Mouse (Mus musculus) midbrain, embryonic 14.5 days (tissue): Measurements from ENCODE around the gene Mgat4c. TPM values are rescaled to one million over a fixed set of nuclear protein-coding genes. Genes with fewer than 3 reads are reported as not detected.

Source experiments
- ATAC-seq: fragments of 200-750 bp; cut with Nextera tagmentation; 2 replicates; pipeline ENCODE4 v1.8.0; 2017; ENCODE audit warnings: moderate number of reproducible peaks, moderate library complexity; ENCODE audit not compliant: low FRiP score, low TSS enrichment
- DNase-seq: peaks from one replicate; pipeline ENCODE4 v3.0.0-alpha.2; 2015
- H3K27ac ChIP-seq: fragments of 300-500 bp; sonication (generic); replicated peaks from 2 replicates; pipeline ENCODE4 v1.5.1; 2014; ENCODE audit warnings: mild to moderate bottlenecking, low read depth, low read length, moderate library complexity
- H3K27me3 ChIP-seq: fragments of 300-500 bp; sonication (generic); 2 replicates; pipeline ENCODE4 v1.6.1; 2014; ENCODE audit warnings: low read length, control low read depth, mixed read lengths; ENCODE audit not compliant: control insufficient read depth, insufficient read depth
- H3K36me3 ChIP-seq: fragments of 300-500 bp; sonication (generic); 2 replicates; pipeline ENCODE4 v1.6.1; 2014; ENCODE audit warnings: low read length, control low read depth; ENCODE audit not compliant: control insufficient read depth, insufficient read depth
- H3K4me1 ChIP-seq: fragments of 300-500 bp; sonication (generic); 2 replicates; pipeline ENCODE4 v1.6.1; 2014; ENCODE audit warnings: mild to moderate bottlenecking, antibody characterized with exemption, low read length, control low read depth; ENCODE audit not compliant: control insufficient read depth, insufficient read depth
- H3K4me2 ChIP-seq: fragments of 300-500 bp; sonication (generic); 2 replicates; pipeline ENCODE4 v1.6.1; 2014; ENCODE audit warnings: mild to moderate bottlenecking, low read length, moderate library complexity
- H3K4me3 ChIP-seq: fragments of 300-500 bp; sonication (generic); replicated peaks from 2 replicates; pipeline ENCODE4 v1.5.1; 2014; ENCODE audit warnings: low read depth, low read length
- H3K9ac ChIP-seq: fragments of 300-500 bp; sonication (generic); replicated peaks from 2 replicates; pipeline ENCODE4 v1.6.1; 2014; ENCODE audit warnings: mild to moderate bottlenecking, low read length, moderate library complexity
- H3K9me3 ChIP-seq: fragments of 300-500 bp; sonication (generic); 2 replicates; pipeline ENCODE4 v1.6.1; 2016; ENCODE audit warnings: low read length, control low read depth, mixed read lengths; ENCODE audit not compliant: control insufficient read depth
- WGBS: fragments of 180-500 bp; shearing (Covaris S2); extraction: QIAGEN DNeasy Blood & Tissue Kit; methylation state at CpG from one replicate; pipeline ENCODE4 v1.1.7; 2014; 5-methylcytosine and 5-hydroxymethylcytosine counted together
- polyA plus RNA-seq: library from polyadenylated mRNA; unstranded; fragments of >200 nt; fragmentation: Nextera tagmentation; extraction: Ambion mirVana; gene quantifications from 2 replicates; pipeline ENCODE4 v1.2.1, GENCODE M21; 2014

Mgat4c gene
- 51.8 and 67.2 TPM in 2 replicates for polyA plus RNA-seq

- 33% methylated on average over 6 of the region's 6 CpGs for WGBS
- Histone ChIP-seq H3K36me3 (no peaks in the 10 kb centered on the region), H3K9ac (peak within 1 kb of the TSS; percentile 1; the same call in 1 of the 2 replicates), H3K9me3 (no peaks in the 10 kb centered on the region), H3K4me1 (no peaks in the 10 kb centered on the region), H3K4me3 (peak within 1 kb of the TSS; percentile 32), H3K27ac (peak within 1 kb of the TSS; percentile 70), H3K27me3 (no peaks in the 10 kb centered on the region), H3K4me2 (peak within 1 kb of the TSS; percentile 45)
- ATAC-seq (peak; percentile 63; the same call in 1 of the 2 replicates), DNase-seq (peak; percentile 78)
Measured at GRCm38 (mm10) chr10:101681437-101681912, at the start of gene Mgat4c. Gene Mgat4c, plus strand, starts transcription at chr10:101681487.

- ATAC-seq (no peak), DNase-seq (no peak)
- no peaks in the 10 kb centered on the region for H3K36me3 ChIP-seq
- WGBS: 84% methylated on average over 6 of the region's 6 CpGs
- no peak overlapping the region for H3K9ac ChIP-seq
- no peak overlapping the region for H3K27ac ChIP-seq
- no peaks in the 10 kb centered on the region for H3K9me3 ChIP-seq
- H3K4me3 ChIP-seq: no peak overlapping the region
- no peaks in the 10 kb centered on the region for H3K27me3 ChIP-seq
- no peaks in the 10 kb centered on the region for H3K4me1 ChIP-seq
- H3K4me2 ChIP-seq: no peak overlapping the region
Measured at GRCm38 (mm10) chr10:101635266-101635665, 46.0 kb upstream of the Mgat4c start.

- Histone ChIP-seq H3K4me2 (no peak overlapping the region), H3K36me3 (no peaks in the 10 kb centered on the region), H3K27me3 (no peaks in the 10 kb centered on the region), H3K9me3 (no peaks in the 10 kb centered on the region), H3K9ac (no peak overlapping the region), H3K27ac (no peak overlapping the region), H3K4me1 (no peaks in the 10 kb centered on the region), H3K4me3 (no peak overlapping the region)
- 77% methylated on average over 2 of the region's 2 CpGs for WGBS
- ATAC-seq (no peak), DNase-seq (no peak)
Measured at GRCm38 (mm10) chr10:101641048-101641447, 40.2 kb upstream of the Mgat4c start.

- Histone ChIP-seq H3K27ac (peak overlapping the region; percentile 70), H3K9ac (peak overlapping the region; percentile 1; the same call in 1 of the 2 replicates), H3K4me2 (peak overlapping the region; percentile 45), H3K4me1 (no peaks in the 10 kb centered on the region), H3K36me3 (no peaks in the 10 kb centered on the region), H3K27me3 (no peaks in the 10 kb centered on the region), H3K4me3 (peak overlapping the region; percentile 32), H3K9me3 (no peaks in the 10 kb centered on the region)
- 41% methylated on average over 5 of the region's 5 CpGs for WGBS
- ATAC-seq (no peak), DNase-seq (peak; percentile 53)
Measured at GRCm38 (mm10) chr10:101681914-101682313, 627 bp downstream of the Mgat4c start.

- H3K27ac ChIP-seq: no peak overlapping the region
Measured at GRCm38 (mm10) chr10:101761828-101762227, 80.5 kb downstream of the Mgat4c start.

GRCm38 (mm10) chr10:101770688-101771087 is 89.4 kb downstream of the Mgat4c start:
- DNase-seq (no peak), ATAC-seq (no peak)
- H3K27ac ChIP-seq: no peak overlapping the region
- H3K36me3 ChIP-seq: no peaks in the 10 kb centered on the region
- WGBS: 84% methylated on average over 1 of the region's 1 CpGs
- no peak overlapping the region for H3K4me3 ChIP-seq
- H3K27me3 ChIP-seq: no peaks in the 10 kb centered on the region
- no peaks in the 10 kb centered on the region for H3K9me3 ChIP-seq
- no peak overlapping the region for H3K9ac ChIP-seq
- H3K4me1 ChIP-seq: no peaks in the 10 kb centered on the region
- no peak overlapping the region for H3K4me2 ChIP-seq

More at GRCm38 (mm10) chr10:101761828-101762227, 80.5 kb downstream of the Mgat4c start:
- no peak overlapping the region for H3K9ac ChIP-seq
- no peaks in the 10 kb centered on the region for H3K4me1 ChIP-seq
- H3K27me3 ChIP-seq: no peaks in the 10 kb centered on the region
- WGBS: 82% methylated on average over 3 of the region's 3 CpGs
- H3K36me3 ChIP-seq: no peaks in the 10 kb centered on the region
- no peak overlapping the region for H3K4me2 ChIP-seq
- no peak overlapping the region for H3K4me3 ChIP-seq
- no peak for ATAC-seq
- DNase-seq: no peak
- no peaks in the 10 kb centered on the region for H3K9me3 ChIP-seq

- ATAC-seq (no peak), DNase-seq (no peak)
- H3K4me3 ChIP-seq: no peak overlapping the region
- no peak overlapping the region for H3K9ac ChIP-seq
- no peaks in the 10 kb centered on the region for H3K27me3 ChIP-seq
- no peaks in the 10 kb centered on the region for H3K9me3 ChIP-seq
- H3K36me3 ChIP-seq: no peaks in the 10 kb centered on the region
- no peak overlapping the region for H3K4me2 ChIP-seq
- H3K27ac ChIP-seq: no peak overlapping the region
- H3K4me1 ChIP-seq: no peaks in the 10 kb centered on the region
- WGBS: 65% methylated on average over 4 of the region's 4 CpGs
Measured at GRCm38 (mm10) chr10:101771157-101771556, 89.9 kb downstream of the Mgat4c start.

GRCm38 (mm10) chr10:101783161-101783744 is 102.0 kb downstream of the Mgat4c start:
- no peaks in the 10 kb centered on the region for H3K4me1 ChIP-seq
- H3K9me3 ChIP-seq: no peaks in the 10 kb centered on the region
- no peak overlapping the region for H3K4me2 ChIP-seq
- no peak overlapping the region for H3K9ac ChIP-seq
- no peaks in the 10 kb centered on the region for H3K36me3 ChIP-seq
- H3K27ac ChIP-seq: no peak overlapping the region
- ATAC-seq: no peak
- 86% methylated on average over 3 of the region's 3 CpGs for WGBS
- no peak overlapping the region for H3K4me3 ChIP-seq
- no peak for DNase-seq
- no peaks in the 10 kb centered on the region for H3K27me3 ChIP-seq

GRCm38 (mm10) chr10:101795507-101795906 is 114.2 kb downstream of the Mgat4c start:
- Histone ChIP-seq H3K36me3 (no peaks in the 10 kb centered on the region), H3K4me1 (no peaks in the 10 kb centered on the region), H3K27me3 (no peaks in the 10 kb centered on the region), H3K9ac (no peak overlapping the region), H3K4me2 (no peak overlapping the region), H3K4me3 (no peak overlapping the region), H3K9me3 (no peaks in the 10 kb centered on the region), H3K27ac (no peak overlapping the region)
- no peak for ATAC-seq
- 94% methylated on average over 1 of the region's 1 CpGs for whole genome bisulfite sequencing
- DNase-seq: no peak
